9 mouse cellular contexts compared by ENCODE assay signal in the genomic region with DNA sequence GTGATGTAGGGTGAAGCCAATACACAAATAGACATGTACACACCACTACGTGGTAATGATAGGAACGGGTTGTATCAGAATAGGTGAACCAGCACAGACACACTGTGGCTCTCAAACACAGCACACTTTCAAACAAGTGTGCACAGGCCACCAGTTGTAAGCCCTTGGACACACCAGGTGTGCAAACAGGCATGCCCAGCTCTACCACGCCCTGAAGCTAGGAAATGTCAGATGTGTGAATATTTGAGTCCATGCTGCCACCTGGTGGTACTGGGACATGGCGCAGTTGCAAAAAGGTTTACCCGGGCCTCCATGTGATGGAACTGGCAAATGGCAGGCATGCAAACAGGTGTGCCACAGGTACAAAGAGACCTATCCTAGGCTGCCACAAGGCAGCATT. TPM values are rescaled to one million over a fixed set of nuclear protein-coding genes. Genes with fewer than 3 reads are reported as not detected.
DNase-seq lines count a peak whose midpoint lies in the region; ATAC-seq and TF ChIP-seq lines count a peak whose summit lies in the region.
"Had no signal": no experiment of that assay in that cellular context is flagged by ENCODE, and none has a peak within 500 bp of the region (broad histone marks: within the 10 kb centered on the region; RNA-seq: fewer than 3 reads in every experiment).

No protein-coding gene starts in this region.

- H3K4me1 ChIP-seq in embryonic facial prominence, embryonic 10.5 days = no peaks in the 10 kb centered on the region
- no peaks in the 10 kb centered on the region for H3K4me1 ChIP-seq in hindbrain, embryonic 15.5 days (replicated peaks)
- H3K4me1 ChIP-seq: liver, embryonic 15.5 days had no signal

- ATAC-seq in hindbrain, embryonic 15.5 days (ENCODE audit: low FRiP score, low read depth) = peak; percentile 55; the same call in 1 of the 2 replicates

- no peak overlapping the region for H3K9ac ChIP-seq in hindbrain, embryonic 15.5 days
- H3K9ac ChIP-seq: liver, embryonic 15.5 days had no signal

- DNase-seq in gastrocnemius, adult 2 months = peak; percentile 33
- DNase-seq in gastrocnemius, postnatal 4 days (ENCODE audit: low spot score in 2 of 2) = no peak
- DNase-seq in adrenal gland, adult 18-20 months (ENCODE audit: low spot score in 2 of 2) = peak; percentile 26 to 42
- peak; percentile 67 for DNase-seq in embryonic facial prominence, embryonic 10.5 days (ENCODE audit: low spot score)
- DNase-seq in layer of hippocampus, postnatal 10 days (ENCODE audit: low spot score in 2 of 2) = peak; percentile 48 to 55
- peak; percentile 34 for DNase-seq in lung, postnatal 25 days (ENCODE audit: low spot score)
- peak; percentile 44 for DNase-seq in right cerebral cortex, postnatal 14 days

- H3K36me3 ChIP-seq in embryonic facial prominence, embryonic 10.5 days (replicated peaks) = no peaks in the 10 kb centered on the region
- no peaks in the 10 kb centered on the region for H3K36me3 ChIP-seq in hindbrain, embryonic 15.5 days
- H3K36me3 ChIP-seq: liver, embryonic 15.5 days had no signal

- intact Hi-C loops in gastrocnemius, adult 2 months (cut with DNase I) = no loop called here

- no peak overlapping the region for H3K4me2 ChIP-seq in hindbrain, embryonic 15.5 days
- H3K4me2 ChIP-seq: liver, embryonic 15.5 days had no signal

- H3K27ac ChIP-seq in gastrocnemius, adult 2 months = no peak overlapping the region
- H3K27ac ChIP-seq in embryonic facial prominence, embryonic 10.5 days (replicated peaks) = no peak overlapping the region
- H3K27ac ChIP-seq in hindbrain, embryonic 15.5 days (replicated peaks) = no peak overlapping the region
- H3K27ac ChIP-seq: liver, embryonic 15.5 days had no signal

- no peaks in the 10 kb centered on the region for H3K9me3 ChIP-seq in embryonic facial prominence, embryonic 10.5 days
- H3K9me3 ChIP-seq in hindbrain, embryonic 15.5 days = no peaks in the 10 kb centered on the region
- H3K9me3 ChIP-seq: liver, embryonic 15.5 days had no signal

- TF ChIP-seq CTCF in gastrocnemius, adult 2 months (IDR thresholded peaks at IDR 0.05) = peak; percentile 67

- WGBS in embryonic facial prominence, embryonic 10.5 days = 63% methylated on average over 5 of the region's 5 CpGs
- 68% methylated on average over 5 of the region's 5 CpGs for WGBS in hindbrain, embryonic 15.5 days

- no peaks in the 10 kb centered on the region for H3K27me3 ChIP-seq in embryonic facial prominence, embryonic 10.5 days (replicated peaks; ENCODE audit: low read depth, poor library complexity, severe bottlenecking)
- H3K27me3 ChIP-seq in hindbrain, embryonic 15.5 days = no peaks in the 10 kb centered on the region
- H3K27me3 ChIP-seq: liver, embryonic 15.5 days had no signal

- H3K4me3 ChIP-seq in gastrocnemius, adult 2 months = no peak overlapping the region
- H3K4me3 ChIP-seq in embryonic facial prominence, embryonic 10.5 days = no peak overlapping the region
- H3K4me3 ChIP-seq in hindbrain, embryonic 15.5 days = no peak overlapping the region
- H3K4me3 ChIP-seq: liver, embryonic 15.5 days had no signal

RNA-seq across cellular contexts. Expression of a gene that starts 10.9 kb away (rescaled TPM):
- 10 to 100 TPM in 1 of 2 experiments, 1 to 10 TPM in 1; 9.9 to 10.1 TPM for total RNA-seq in gastrocnemius, adult 2 months (2021)
- total RNA-seq in gastrocnemius, postnatal 4 days (2021) = 10 to 100 TPM; 18.3 to 19.2 TPM
- total RNA-seq in adrenal gland, adult 18-20 months (2021) = 10 to 100 TPM; 19.4 to 19.8 TPM
- polyA plus RNA-seq in embryonic facial prominence, embryonic 10.5 days (2016; fragmentation: Nextera tagmentation; extraction: Ambion mirVana) = 10.5 and 11.0 TPM in 2 replicates
- 14.8 and 15.4 TPM in 2 replicates for polyA plus RNA-seq in hindbrain, embryonic 15.5 days (2015; fragmentation: Nextera tagmentation; extraction: Ambion mirVana)
- total RNA-seq in layer of hippocampus, postnatal 10 days (2021) = 10 to 100 TPM; 24.6 to 25.1 TPM

Comparison
In these comparisons a context has a peak if more than half of its experiments do, and no peak if none do; other contexts are left out.
1. DNase-seq: peak in gastrocnemius, adult 2 months (single experiment), adrenal gland, adult 18-20 months (2 of 2), embryonic facial prominence, embryonic 10.5 days (single experiment), layer of hippocampus, postnatal 10 days (2 of 2), lung, postnatal 25 days (single experiment) and right cerebral cortex, postnatal 14 days (single experiment); none in gastrocnemius, postnatal 4 days (0 of 2).